Mouse (Mus musculus) gastrocnemius, postnatal 14 days (tissue): ENCODE results near the gene Paxbp1. TPM values are rescaled to one million over a fixed set of nuclear protein-coding genes. Genes with fewer than 3 reads are reported as not detected.

Experiments used
- DNase-seq: peaks from one replicate; pipeline ENCODE4 v3.0.0; 2021; ENCODE audit warnings: mixed read lengths
- intact Hi-C: fragments of 180-260 bp; cut with DNase I; formaldehyde crosslinking; loops from one replicate; pipeline ENCODE4 v1.15.1; 2025; ENCODE audit warnings: low total_unique reads
- total RNA-seq, 2 experiments: library from RNA; stranded (reverse); gene quantifications; 2 replicates each; pipeline ENCODE4 v1.2.3; 2021

Gene Paxbp1
- total RNA-seq, 2 experiments from 2014 or later: 9.5 to 10.1 TPM

- intact Hi-C loops: no loop called here
- no peak for DNase-seq
Measured at GRCm38 (mm10) chr16:91057261-91057660, 12.9 kb upstream of the Paxbp1 start.

- intact Hi-C loops: no loop called here
- DNase-seq: no peak
Measured at GRCm38 (mm10) chr16:91056043-91056821, 11.9 kb upstream of the Paxbp1 start.

- DNase-seq: no peak
- intact Hi-C loops: no loop called here
Measured at GRCm38 (mm10) chr16:91055150-91055549, 10.8 kb upstream of the Paxbp1 start.

GRCm38 (mm10) chr16:91053599-91053998, 9.3 kb upstream of the Paxbp1 start:
- DNase-seq: no peak
- intact Hi-C loops: no loop called here

- peak; percentile 58 for DNase-seq
- intact Hi-C loops: no loop called here
Measured at GRCm38 (mm10) chr16:91045511-91045910, 1.2 kb upstream of the Paxbp1 start.

- intact Hi-C loops: no loop called here
- peak; percentile 66 for DNase-seq
Measured at GRCm38 (mm10) chr16:91043461-91044248, 688 bp downstream of the Paxbp1 start.

GRCm38 (mm10) chr16:91042640-91043039, 1.7 kb downstream of the Paxbp1 start:
- intact Hi-C loops: no loop called here
- no peak for DNase-seq

- intact Hi-C loops: no loop called here
- no peak for DNase-seq
Measured at GRCm38 (mm10) chr16:91035866-91036265, 8.5 kb downstream of the Paxbp1 start.

- no peak for DNase-seq
- intact Hi-C loops: no loop called here
Measured at GRCm38 (mm10) chr16:91030751-91031150, 13.6 kb downstream of the Paxbp1 start.

GRCm38 (mm10) chr16:91029901-91030300, 14.4 kb downstream of the Paxbp1 start:
- intact Hi-C loops: no loop called here
- no peak for DNase-seq

- intact Hi-C loops: no loop called here
- DNase-seq: no peak
Measured at GRCm38 (mm10) chr16:91029161-91029743, 15.1 kb downstream of the Paxbp1 start.

- intact Hi-C loops: no loop called here
- no peak for DNase-seq
Measured at GRCm38 (mm10) chr16:91026290-91026689, 18.1 kb downstream of the Paxbp1 start.

GRCm38 (mm10) chr16:91023384-91023783, 21.0 kb downstream of the Paxbp1 start:
- DNase-seq: no peak
- intact Hi-C loops: no loop called here

GRCm38 (mm10) chr16:91020842-91021483, 23.4 kb downstream of the Paxbp1 start:
- no peak for DNase-seq
- intact Hi-C loops: no loop called here

GRCm38 (mm10) chr16:91019476-91019875, 24.9 kb downstream of the Paxbp1 start:
- intact Hi-C loops: no loop called here
- no peak for DNase-seq

- no peak for DNase-seq
- intact Hi-C loops: no loop called here
Measured at GRCm38 (mm10) chr16:91015761-91016160, 28.6 kb downstream of the Paxbp1 start.

GRCm38 (mm10) chr16:91011847-91012246, 32.5 kb downstream of the Paxbp1 start:
- no peak for DNase-seq
- intact Hi-C loops: no loop called here

- intact Hi-C loops: no loop called here
- DNase-seq: peak; percentile 93
Measured at GRCm38 (mm10) chr16:91011021-91011683, 33.2 kb downstream of the Paxbp1 start, which contains the start of gene Synj1. Synj1 (minus strand) TSS chr16:91011308.

- DNase-seq: no peak
- intact Hi-C loops: no loop called here
Measured at GRCm38 (mm10) chr16:91010581-91011020, 33.7 kb downstream of the Paxbp1 start.
